In genomic region chr4:95319036-95319435, GRCm38 (mm10) we compare ENCODE assay signal across 11 mouse cellular contexts.
DNase-seq lines count a peak whose midpoint lies in the region; ATAC-seq and TF ChIP-seq lines count a peak whose summit lies in the region.
"Had no signal": no experiment of that assay in that cellular context is flagged by ENCODE, and none has a peak within 500 bp of the region (broad histone marks: within the 10 kb centered on the region; RNA-seq: fewer than 3 reads in every experiment).

No protein-coding gene starts in this region.

- H3K9ac ChIP-seq in heart, postnatal 0 days (replicated peaks; ENCODE audit: low read depth, low read length): no peak overlapping the region
- no peak overlapping the region for H3K9ac ChIP-seq in forebrain, embryonic 14.5 days (ENCODE audit: low read length)

- no peak for TF ChIP-seq CTCF in heart, postnatal 0 days (IDR thresholded peaks at IDR 0.05; ENCODE audit: low read depth)

- ATAC-seq in heart, postnatal 0 days (ENCODE audit: insufficient read depth, low read depth): no peak
- ATAC-seq in forebrain, embryonic 14.5 days: no peak
- ATAC-seq: activated CD4-positive, CD25-positive, alpha-beta regulatory T cell, adult 4 months had no signal

- H3K9me3 ChIP-seq in heart, postnatal 0 days (replicated peaks; ENCODE audit: control insufficient read depth, low read length): no peaks in the 10 kb centered on the region
- no peaks in the 10 kb centered on the region for H3K9me3 ChIP-seq in forebrain, embryonic 14.5 days (replicated peaks; ENCODE audit: control insufficient read depth, low read length)

- H3K4me3 ChIP-seq in heart, postnatal 0 days (ENCODE audit: low read depth, low read length): no peak overlapping the region
- H3K4me3 ChIP-seq in forebrain, embryonic 14.5 days (ENCODE audit: low read depth, low read length): no peak overlapping the region

- peak overlapping the region; percentile 56 for H3K27ac ChIP-seq in heart, postnatal 0 days (ENCODE audit: low read depth)
- H3K27ac ChIP-seq in forebrain, embryonic 14.5 days (ENCODE audit: low read depth, low read length): no peak overlapping the region

- no peak for TF ChIP-seq EP300 in heart, postnatal 0 days (IDR thresholded peaks at IDR 0.05; ENCODE audit: low read depth)

- DNase-seq in gastrocnemius, adult 18-20 months (ENCODE audit: low spot score): peak; percentile 30
- DNase-seq in gastrocnemius, postnatal 4 days (ENCODE audit: low spot score in 2 of 2): no peak
- peak; percentile 9 for DNase-seq in urinary bladder, postnatal 25 days (ENCODE audit: low spot score)
- no peak for DNase-seq in urinary bladder, adult 2 months (ENCODE audit: low spot score)
- DNase-seq in heart, postnatal 0 days (ENCODE audit: low spot score): peak; percentile 14
- DNase-seq in retina, postnatal 1 day: no peak
- DNase-seq in forebrain, embryonic 14.5 days (ENCODE audit: low spot score): no peak
- DNase-seq in thymus, adult 18-20 months: no peak
- DNase-seq: kidney, postnatal 10 days; right cerebral cortex, postnatal 14 days had no signal

- peaks cover 21% of the 10 kb centered on the region for H3K4me1 ChIP-seq in heart, postnatal 0 days (ENCODE audit: control insufficient read depth, insufficient read depth)
- peaks cover 14% of the 10 kb centered on the region for H3K4me1 ChIP-seq in forebrain, embryonic 14.5 days (ENCODE audit: control insufficient read depth, insufficient read depth, low read length)

- no peaks in the 10 kb centered on the region for H3K27me3 ChIP-seq in heart, postnatal 0 days (ENCODE audit: control insufficient read depth, insufficient read depth, low read length)
- H3K27me3 ChIP-seq in forebrain, embryonic 14.5 days (replicated peaks; ENCODE audit: control insufficient read depth, insufficient read depth, low read length): no peaks in the 10 kb centered on the region

- WGBS in heart, postnatal 0 days: 19% methylated on average over 6 of the region's 6 CpGs
- 58% methylated on average over 6 of the region's 6 CpGs for WGBS in forebrain, embryonic 14.5 days

- no peak overlapping the region for H3K4me2 ChIP-seq in heart, postnatal 0 days (ENCODE audit: low read depth, low read length)
- H3K4me2 ChIP-seq in forebrain, embryonic 14.5 days (ENCODE audit: low read length): no peak overlapping the region

- H3K36me3 ChIP-seq in heart, postnatal 0 days (replicated peaks; ENCODE audit: control insufficient read depth, insufficient read depth, low read length): no peaks in the 10 kb centered on the region
- H3K36me3 ChIP-seq in forebrain, embryonic 14.5 days (ENCODE audit: control insufficient read depth, insufficient read depth, low read length): no peaks in the 10 kb centered on the region

Comparison
In these comparisons a context has a peak if more than half of its experiments do, and no peak if none do; other contexts are left out.
1. DNase-seq: peak in gastrocnemius, adult 18-20 months (single experiment), urinary bladder, postnatal 25 days (single experiment) and heart, postnatal 0 days (single experiment); none in gastrocnemius, postnatal 4 days (0 of 2), urinary bladder, adult 2 months (single experiment), retina, postnatal 1 day (single experiment), forebrain, embryonic 14.5 days (single experiment) and thymus, adult 18-20 months (0 of 2).